Mouse (Mus musculus) thymus, adult 2 months (tissue): ENCODE measurements at regions not wholly inside any gene's neighbourhood (a gene's known extent, or its start where the extent isn't known, plus 50 kb on each side); places are given as distances from the start of the nearest gene placed in this dataset.
"Not testable (repeated sequence)": the region's sequence is repeated elsewhere in the genome, so short reads cannot be mapped to it uniquely, and the experiment has no call there.

ENCODE experiments used
- DNase-seq: peaks from one replicate; pipeline ENCODE4 v3.0.0; 2021
- H3K27ac ChIP-seq: fragments of 200-500 bp; 2 replicates; pipeline ENCODE4 v1.5.1; 2012; ENCODE audit warnings: low read length, control low read depth; ENCODE audit not compliant: control insufficient read depth, insufficient read depth
- H3K27me3 ChIP-seq: fragments of 200-500 bp; 2 replicates; pipeline ENCODE4 v1.6.1; 2012; ENCODE audit warnings: mild to moderate bottlenecking, low read length, moderate library complexity, mixed read lengths; ENCODE audit not compliant: control insufficient read depth, insufficient read depth
- H3K36me3 ChIP-seq: fragments of 200-500 bp; 2 replicates; pipeline ENCODE4 v1.6.1; 2012; ENCODE audit warnings: mild to moderate bottlenecking, low read length, moderate library complexity; ENCODE audit not compliant: control insufficient read depth, insufficient read depth
- H3K4me1 ChIP-seq: fragments of 200-500 bp; replicated peaks from 2 replicates; pipeline ENCODE4 v1.6.1; 2012; ENCODE audit warnings: low read length; ENCODE audit not compliant: control insufficient read depth, insufficient read depth
- H3K4me3 ChIP-seq: fragments of 200-500 bp; 2 replicates; pipeline ENCODE4 v1.5.1; 2012; ENCODE audit warnings: mild to moderate bottlenecking, low read length, control low read depth, moderate library complexity; ENCODE audit not compliant: control insufficient read depth, insufficient read depth
- CTCF ChIP-seq: fragments of 200-500 bp; IDR thresholded peaks from 2 replicates; pipeline ENCODE4 v1.5.1; 2012; ENCODE audit warnings: mild to moderate bottlenecking, control low read depth, low read length, moderate library complexity, borderline replicate concordance; ENCODE audit not compliant: control insufficient read depth, poor library complexity, insufficient read depth; ENCODE audit errors: extremely low read depth
- POLR2A ChIP-seq: fragments of 200-500 bp; IDR thresholded peaks from 2 replicates; pipeline ENCODE4 v1.6.1; 2012; ENCODE audit warnings: mild to moderate bottlenecking, low read length, control low read depth, moderate library complexity; ENCODE audit not compliant: control insufficient read depth, poor library complexity, insufficient read depth; ENCODE audit errors: extremely low read depth
- WGBS: fragments of 180-500 bp; shearing (Covaris S2); methylation state at CpG from one replicate; pipeline ENCODE4 v1.1.7; 2018; 5-methylcytosine and 5-hydroxymethylcytosine counted together

DNA sequence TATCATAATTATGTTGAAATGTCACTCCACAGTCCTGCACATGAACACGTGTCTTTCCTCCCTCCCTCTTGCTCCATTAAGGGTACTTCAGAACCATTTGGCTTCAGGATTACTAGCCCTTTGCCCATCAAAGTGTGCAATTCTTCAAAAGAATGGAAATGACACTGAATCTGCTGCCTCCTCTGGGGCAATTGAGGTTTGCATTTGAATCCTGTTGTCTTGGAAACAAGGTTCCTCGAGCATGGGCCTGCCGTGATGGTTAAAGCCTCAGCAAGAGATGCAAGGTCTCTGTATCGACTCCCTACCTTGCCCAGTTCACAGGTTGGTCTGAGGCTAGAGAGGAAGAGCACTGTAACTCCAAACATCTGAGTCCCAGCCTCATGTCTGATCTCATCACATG, 136.0 kb downstream of the Sptssa start:
- Histone ChIP-seq H3K4me1 (no peaks in the 10 kb centered on the region), H3K27ac (no peak overlapping the region), H3K27me3 (no peaks in the 10 kb centered on the region), H3K36me3 (no peaks in the 10 kb centered on the region), H3K4me3 (no peak overlapping the region)
- no peak for TF ChIP-seq CTCF
- TF ChIP-seq POLR2A, result no peak
- WGBS, result 78% methylated on average over 4 of the region's 4 CpGs
- no peak for DNase-seq

- H3K27me3 ChIP-seq, result no peaks in the 10 kb centered on the region
- DNase-seq, result no peak
- 81% methylated on average over 3 of the region's 3 CpGs for WGBS
- no peaks in the 10 kb centered on the region for H3K36me3 ChIP-seq
- H3K4me3 ChIP-seq, result no peak overlapping the region
- TF ChIP-seq POLR2A (no peak), CTCF (no peak)
- H3K27ac ChIP-seq, result no peak overlapping the region
- H3K4me1 ChIP-seq, result no peaks in the 10 kb centered on the region
These were observed 137.0 kb downstream of the Sptssa start for GRCm38 (mm10) chr12:54519370-54519769.

DNA sequence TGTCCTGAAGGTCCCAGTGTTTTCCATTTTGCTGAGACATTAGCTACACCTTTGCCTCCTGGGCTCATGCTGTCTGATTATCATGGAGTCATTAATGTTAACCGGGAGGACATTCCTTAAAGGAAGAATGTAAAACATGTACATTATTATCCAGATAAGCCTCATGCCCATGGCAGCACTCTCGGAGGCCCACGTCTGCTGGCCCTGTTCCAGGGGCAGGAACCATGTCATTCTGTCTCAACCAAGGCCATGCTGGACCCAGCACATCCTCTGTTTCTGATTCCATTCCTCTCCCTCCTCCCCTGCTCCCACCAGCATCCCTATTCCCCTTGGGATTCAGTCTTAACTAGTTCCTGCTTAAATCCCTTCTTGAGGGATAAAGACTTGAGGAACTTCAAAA, 139.1 kb downstream of the Sptssa start:
- WGBS, result 95% methylated on average over 3 of the region's 3 CpGs
- no peaks in the 10 kb centered on the region for H3K27me3 ChIP-seq
- TF ChIP-seq CTCF (no peak), POLR2A (no peak)

GRCm38 (mm10) chr12:54516463-54516862, 139.9 kb downstream of the Sptssa start:
- H3K27ac ChIP-seq, result no peak overlapping the region
- no peak for DNase-seq
- 87% methylated on average over 3 of the region's 3 CpGs for WGBS
- no peaks in the 10 kb centered on the region for H3K27me3 ChIP-seq
- no peak overlapping the region for H3K4me3 ChIP-seq
- no peaks in the 10 kb centered on the region for H3K36me3 ChIP-seq
- TF ChIP-seq POLR2A, result no peak
- TF ChIP-seq CTCF, result no peak
- no peaks in the 10 kb centered on the region for H3K4me1 ChIP-seq

More for the DNA sequence above, 139.1 kb downstream of the Sptssa start:
- no peaks in the 10 kb centered on the region for H3K4me1 ChIP-seq
- no peak overlapping the region for H3K27ac ChIP-seq
- no peak overlapping the region for H3K4me3 ChIP-seq
- no peak for DNase-seq
- H3K36me3 ChIP-seq, result no peaks in the 10 kb centered on the region

- not testable (repeated sequence) for H3K4me3 ChIP-seq, DNase-seq, H3K36me3 ChIP-seq, H3K27ac ChIP-seq, H3K4me1 ChIP-seq, H3K27me3 ChIP-seq
- 91% methylated on average over 4 of the region's 4 CpGs for WGBS
These were observed 140.3 kb downstream of the Sptssa start for GRCm38 (mm10) chr12:54516039-54516438.

DNA sequence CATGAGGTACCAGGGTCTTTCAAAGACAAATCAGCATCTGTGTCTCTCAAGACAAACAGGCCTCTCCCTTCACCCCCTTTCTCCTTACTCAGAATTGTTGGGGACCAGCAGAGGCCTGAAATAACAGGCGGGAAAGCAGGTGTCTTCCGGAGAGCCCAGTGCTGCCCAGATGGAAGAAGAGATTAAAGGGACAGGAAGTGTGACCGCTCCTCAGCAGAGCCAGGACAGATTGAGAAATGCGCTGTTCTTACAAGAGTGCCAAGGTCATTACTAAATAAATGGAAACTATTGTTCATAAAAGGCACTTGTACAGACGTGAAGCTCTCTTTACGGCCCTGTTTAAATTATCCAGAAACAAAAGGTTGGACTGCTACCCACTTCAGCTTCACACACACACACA, 146.5 kb downstream of the Sptssa start:
- 64% methylated on average over 6 of the region's 6 CpGs for WGBS
- Histone ChIP-seq H3K27ac (no peak overlapping the region), H3K36me3 (no peaks in the 10 kb centered on the region), H3K4me3 (no peak overlapping the region), H3K27me3 (no peaks in the 10 kb centered on the region), H3K4me1 (no peaks in the 10 kb centered on the region)
- no peak for DNase-seq
- TF ChIP-seq POLR2A, result no peak
- no peak for TF ChIP-seq CTCF

- no peaks in the 10 kb centered on the region for H3K4me1 ChIP-seq
- WGBS, result 97% methylated on average over 7 of the region's 7 CpGs
- no peak overlapping the region for H3K27ac ChIP-seq
- H3K4me3 ChIP-seq, result no peak overlapping the region
- H3K36me3 ChIP-seq, result no peaks in the 10 kb centered on the region
- H3K27me3 ChIP-seq, result no peaks in the 10 kb centered on the region
- no peak for DNase-seq
- TF ChIP-seq CTCF (no peak), POLR2A (no peak)
These were observed 153.6 kb downstream of the Sptssa start for GRCm38 (mm10) chr12:54502775-54503174.
